Mouse (Mus musculus) G1E (cell line): ENCODE results near the gene Rtel1.

ENCODE experiments used
- CTCF ChIP-seq: IDR thresholded peaks from 2 replicates; pipeline ENCODE4 v1.5.1; 2012; ENCODE audit warnings: low read depth, low read length, inconsistent platforms, mixed read lengths
- GATA1 ChIP-seq: IDR thresholded peaks from 2 replicates; pipeline ENCODE4 v1.6.1; 2012; ENCODE audit warnings: borderline replicate concordance, low read length, inconsistent platforms, mixed read lengths
- GATA2 ChIP-seq: IDR thresholded peaks from 2 replicates; pipeline ENCODE4 v1.6.1; 2012; ENCODE audit warnings: low read depth, low read length, inconsistent platforms, borderline replicate concordance

GRCm38 (mm10) chr2:181356780-181357179 lies 37.2 kb downstream of the Rtel1 start:
- no peak for TF ChIP-seq CTCF
- no peak for TF ChIP-seq GATA2
- TF ChIP-seq GATA1: no peak
